Mouse (Mus musculus) CH12.LX (cell line): Measurements from ENCODE around the gene Birc7. TPM values are rescaled to one million over a fixed set of nuclear protein-coding genes. Genes with fewer than 3 reads are reported as not detected.

Experiments
- DNase-seq: peaks from one replicate; pipeline ENCODE4 v3.0.0-alpha.2; 2013; ENCODE audit errors: extremely low read depth
- H3K27ac ChIP-seq: 2 replicates; pipeline ENCODE4 v1.5.1; 2012; ENCODE audit warnings: low read depth, mild to moderate bottlenecking, control low read depth, moderate library complexity; ENCODE audit not compliant: insufficient read depth
- H3K27me3 ChIP-seq: replicated peaks from 2 replicates; pipeline ENCODE3; 2012; ENCODE audit warnings: inconsistent platforms
- H3K36me3 ChIP-seq, 2 experiments: replicated peaks in 1 of 2; 2 replicates each; pipeline versions ENCODE3 to v1.6.1; 2012; ENCODE audit warnings: inconsistent platforms in 1 of 2, low read length in 1 of 2, mild to moderate bottlenecking in 1 of 2, mixed read lengths in 1 of 2, moderate library complexity in 1 of 2; ENCODE audit not compliant: control insufficient read depth in 1 of 2, insufficient read depth in 1 of 2
- H3K4me1 ChIP-seq, 2 experiments: 2 replicates each; pipeline ENCODE4 v1.6.1; 2012; ENCODE audit warnings: inconsistent platforms in 1 of 2, moderate library complexity in 1 of 2; ENCODE audit not compliant: insufficient read depth in 2 of 2, control insufficient read depth in 1 of 2
- H3K4me2 ChIP-seq: 2 replicates; pipeline ENCODE4 v1.6.1; 2012; ENCODE audit warnings: low read depth, mild to moderate bottlenecking, control low read depth; ENCODE audit not compliant: poor library complexity, insufficient read depth, severe bottlenecking
- H3K4me3 ChIP-seq, 3 experiments: fragments of 150-350 bp in 1 of 3; sonication (generic) in 1 of 3; replicated peaks in 1 of 3; 2 replicates each; pipeline versions ENCODE3 to v1.5.1; 2011 to 2012; ENCODE audit warnings: low read depth in 2 of 3, low read length in 2 of 3, mild to moderate bottlenecking in 2 of 3, moderate library complexity in 2 of 3, control low read depth in 1 of 3, improper control_type of control experiment in 1 of 3, inconsistent platforms in 1 of 3, mixed read lengths in 1 of 3; ENCODE audit not compliant: poor library complexity in 1 of 3
- H3K79me2 ChIP-seq: replicated peaks from 2 replicates; pipeline ENCODE4 v1.6.1; 2012; ENCODE audit warnings: mild to moderate bottlenecking, moderate library complexity; ENCODE audit not compliant: control insufficient read depth, poor library complexity, insufficient read depth, severe bottlenecking; ENCODE audit errors: extremely low read depth
- H3K9ac ChIP-seq: 2 replicates; pipeline ENCODE4 v1.6.1; 2012; ENCODE audit warnings: low read depth, mild to moderate bottlenecking, control low read depth, moderate library complexity; ENCODE audit not compliant: insufficient read depth
- H3K9me3 ChIP-seq: replicated peaks from 2 replicates; pipeline ENCODE3; 2012; ENCODE audit warnings: low read length, inconsistent platforms, mixed read lengths
- CHD1 ChIP-seq: IDR thresholded peaks from 2 replicates; pipeline ENCODE4 v1.6.1; 2012; ENCODE audit warnings: low read depth, low read length, improper control_type of control experiment, inconsistent platforms
- CHD2 ChIP-seq: IDR thresholded peaks from 2 replicates; pipeline ENCODE4 v1.6.1; 2011; ENCODE audit warnings: low read length, improper control_type of control experiment
- ELF1 ChIP-seq: IDR thresholded peaks from 2 replicates; pipeline ENCODE4 v1.6.1; 2014; ENCODE audit warnings: low read depth, mild to moderate bottlenecking, inconsistent platforms, low read length, improper control_type of control experiment
- ETS1 ChIP-seq: conservative IDR thresholded peaks from 2 replicates; pipeline ENCODE4 v1.6.1; 2012; ENCODE audit warnings: low read depth, mild to moderate bottlenecking, inconsistent platforms, low read length, improper control_type of control experiment, moderate library complexity
- GABPA ChIP-seq: IDR thresholded peaks from 2 replicates; pipeline ENCODE4 v1.6.1; 2012; ENCODE audit warnings: low read depth, low read length, improper control_type of control experiment, inconsistent platforms; ENCODE audit not compliant: insufficient replicate concordance
- HCFC1 ChIP-seq: IDR thresholded peaks from 2 replicates; pipeline ENCODE4 v1.6.1; 2012; ENCODE audit warnings: low read depth, mild to moderate bottlenecking, inconsistent platforms, low read length, improper control_type of control experiment
- JUND ChIP-seq: conservative IDR thresholded peaks from 2 replicates; pipeline ENCODE4 v1.6.1; 2011; ENCODE audit warnings: low read depth, low read length, improper control_type of control experiment
- KAT2A ChIP-seq: IDR thresholded peaks from 2 replicates; pipeline ENCODE4 v1.6.1; 2012; ENCODE audit warnings: low read length, improper control_type of control experiment, inconsistent platforms; ENCODE audit not compliant: insufficient replicate concordance
- MAFK ChIP-seq: IDR thresholded peaks from 2 replicates; pipeline ENCODE4 v1.6.1; 2011; ENCODE audit warnings: low read length, improper control_type of control experiment; ENCODE audit not compliant: insufficient replicate concordance
- MAZ ChIP-seq: IDR thresholded peaks from 2 replicates; pipeline ENCODE4 v1.6.1; 2012; ENCODE audit warnings: low read depth, mild to moderate bottlenecking, inconsistent platforms, low read length, improper control_type of control experiment, moderate library complexity
- MEF2A ChIP-seq: IDR thresholded peaks from 2 replicates; pipeline ENCODE4 v1.6.1; 2014; ENCODE audit warnings: low read depth, mild to moderate bottlenecking, inconsistent platforms, low read length, improper control_type of control experiment, borderline replicate concordance
- MXI1 ChIP-seq: IDR thresholded peaks from 2 replicates; pipeline ENCODE4 v1.6.1; 2011; ENCODE audit warnings: mild to moderate bottlenecking, low read depth, low read length, improper control_type of control experiment
- NELFE ChIP-seq: IDR thresholded peaks from 2 replicates; pipeline ENCODE4 v1.6.1; 2011; ENCODE audit warnings: low read depth, low read length, improper control_type of control experiment
- NRF1 ChIP-seq: IDR thresholded peaks from 2 replicates; pipeline ENCODE4 v1.6.1; 2014; ENCODE audit warnings: low read depth, mild to moderate bottlenecking, inconsistent platforms, low read length, improper control_type of control experiment, moderate library complexity
- PAX5 ChIP-seq: IDR thresholded peaks from 2 replicates; pipeline ENCODE4 v1.6.1; 2012; ENCODE audit warnings: low read length, inconsistent platforms, mixed read lengths
- POLR2AphosphoS2 ChIP-seq: IDR thresholded peaks from 2 replicates; pipeline ENCODE4 v1.6.1; 2011; ENCODE audit warnings: low read depth, low read length, improper control_type of control experiment
- RAD21 ChIP-seq: IDR thresholded peaks from 2 replicates; pipeline ENCODE4 v1.6.1; 2011; ENCODE audit warnings: low read depth, mild to moderate bottlenecking, low read length, improper control_type of control experiment, moderate library complexity
- TBP ChIP-seq: conservative IDR thresholded peaks from 2 replicates; pipeline ENCODE4 v1.6.1; 2011; ENCODE audit warnings: low read depth, low read length, improper control_type of control experiment
- TCF12 ChIP-seq: IDR thresholded peaks from 2 replicates; pipeline ENCODE4 v1.6.1; 2014; ENCODE audit warnings: low read depth, mild to moderate bottlenecking, inconsistent platforms, low read length, improper control_type of control experiment
- UBTF ChIP-seq: IDR thresholded peaks from 2 replicates; pipeline ENCODE4 v1.6.1; 2012; ENCODE audit warnings: low read depth, mild to moderate bottlenecking, inconsistent platforms, low read length, improper control_type of control experiment, moderate library complexity
- dilution Hi-C: fragments of 300-500 bp; cut with MboI; formaldehyde crosslinking; loops from 2 replicates; pipeline ENCODE4 v1.14.3; 2020; ENCODE audit warnings: low sequenced_read_pairs; ENCODE audit not compliant: extremely low pct_unique_long_range_greater_than_20kb, extremely low pct_ligation_motif_present
- in situ Hi-C: fragments of 300-500 bp; cut with MboI; formaldehyde crosslinking; loops from 3 replicates; pipeline ENCODE4 v1.14.3; 2019; ENCODE audit warnings: low sequenced_read_pairs, low pct_ligation_motif_present, low pct_unique_long_range_greater_than_20kb, mixed read lengths
- polyA plus RNA-seq: library from polyadenylated mRNA; unstranded; fragments of >175 nt; gene quantifications from 2 replicates; pipeline ENCODE4 v1.2.1, GENCODE M21; 2012; ENCODE audit warnings: low read depth; ENCODE audit not compliant: insufficient read length
- total RNA-seq, 2 experiments: library from RNA; depleted of rRNA; stranded (reverse); fragments of 300-350 nt in 1 of 2; fragments of >200 nt in 1 of 2; gene quantifications; 2 replicates each; pipeline ENCODE4 v1.2.3; 2012 to 2014

The Birc7 gene
- total and polyA plus RNA-seq, 3 experiments, result not detected

GRCm38 (mm10) chr2:180893537-180894028 is 35.2 kb upstream of the Birc7 start:
- Histone ChIP-seq H3K4me1 (no peaks in the 10 kb centered on the region), H3K4me3 (no peak overlapping the region), H3K79me2 (no peaks in the 10 kb centered on the region), H3K9ac (no peak overlapping the region), H3K36me3 (no peaks in the 10 kb centered on the region), H3K4me2 (no peak overlapping the region), H3K9me3 (peaks cover 43% of the 10 kb centered on the region), H3K27ac (no peak overlapping the region), H3K27me3 (peaks cover 35% of the 10 kb centered on the region)
- in situ Hi-C loops, result no loop called here
- DNase-seq, result no peak
- no peak for TF ChIP-seq TCF12
- no peak for TF ChIP-seq RAD21
- TF ChIP-seq PAX5, result no peak
- no peak for TF ChIP-seq ETS1
- no peak for TF ChIP-seq UBTF
- TF ChIP-seq NRF1, result no peak
- no peak for TF ChIP-seq POLR2AphosphoS2
- TF ChIP-seq JUND, result no peak
- TF ChIP-seq MXI1, result no peak
- no peak for TF ChIP-seq KAT2A
- no peak for TF ChIP-seq CHD2
- TF ChIP-seq TBP, result no peak
- no peak for TF ChIP-seq MAZ
- no peak for TF ChIP-seq MAFK
- no peak for TF ChIP-seq HCFC1
- dilution Hi-C loops, result no loop called here

GRCm38 (mm10) chr2:180894029-180894623 is 34.7 kb upstream of the Birc7 start:
- Histone ChIP-seq H3K4me3 (no peak overlapping the region), H3K4me1 (no peaks in the 10 kb centered on the region), H3K27ac (no peak overlapping the region), H3K9me3 (peaks cover 43% of the 10 kb centered on the region), H3K79me2 (no peaks in the 10 kb centered on the region), H3K36me3 (no peaks in the 10 kb centered on the region), H3K9ac (no peak overlapping the region), H3K27me3 (peaks cover 30% of the 10 kb centered on the region), H3K4me2 (no peak overlapping the region)
- DNase-seq, result no peak
- TF ChIP-seq JUND (no peak), NELFE (no peak), MAFK (no peak), GABPA (no peak), CHD1 (no peak), MXI1 (no peak), TCF12 (no peak), ELF1 (no peak), MEF2A (no peak)
- dilution Hi-C loops (no loop called here), in situ Hi-C loops (no loop called here)
